Mouse (Mus musculus): ENCODE data around the gene Soat2. TPM values are rescaled to one million over a fixed set of nuclear protein-coding genes. Genes with fewer than 3 reads are reported as not detected.

The Soat2 gene
- polyA plus RNA-seq, 1 experiment from 2014 or later, result 31.0 TPM

- no peak overlapping the region for H3K9ac ChIP-seq
- H3K4me1 ChIP-seq (replicated peaks), result peaks cover 54% of the 10 kb centered on the region
- no peaks in the 10 kb centered on the region for H3K9me3 ChIP-seq (replicated peaks)
- no peak overlapping the region for H3K4me2 ChIP-seq
- ATAC-seq (ENCODE audit: low read depth) (no peak), DNase-seq (peak; percentile 55)
- peaks cover 41% of the 10 kb centered on the region for H3K27me3 ChIP-seq
- H3K27ac ChIP-seq, result no peak overlapping the region
- 40% methylated on average over 13 of the region's 13 CpGs for WGBS (ENCODE audit: insufficient replicate concordance)
- H3K36me3 ChIP-seq, result peaks cover 2% of the 10 kb centered on the region; the same call in 1 of the 2 replicates
- no peak overlapping the region for H3K4me3 ChIP-seq (replicated peaks)
These were observed 42.4 kb upstream of the Soat2 start for GRCm38 (mm10) chr15:102107689-102108573.

- Histone ChIP-seq H3K9ac (no peak overlapping the region), H3K4me1 (replicated peaks) (peaks cover 44% of the 10 kb centered on the region), H3K27me3 (peaks cover 31% of the 10 kb centered on the region), H3K9me3 (replicated peaks) (no peaks in the 10 kb centered on the region), H3K4me3 (replicated peaks) (no peak overlapping the region), H3K36me3 (peaks cover 2% of the 10 kb centered on the region; the same call in 1 of the 2 replicates), H3K4me2 (no peak overlapping the region), H3K27ac (no peak overlapping the region; the same call in 1 of the 2 replicates)
- ATAC-seq (ENCODE audit: low read depth) (no peak), DNase-seq (peak; percentile 51)
- 48% methylated on average over 18 of the region's 18 CpGs for WGBS (ENCODE audit: insufficient replicate concordance)
These were observed 41.4 kb upstream of the Soat2 start for GRCm38 (mm10) chr15:102108651-102109525.

- Histone ChIP-seq H3K27me3 (peaks cover 19% of the 10 kb centered on the region), H3K4me1 (replicated peaks) (peaks cover 34% of the 10 kb centered on the region), H3K27ac (no peak overlapping the region), H3K9ac (no peak overlapping the region), H3K9me3 (replicated peaks) (no peaks in the 10 kb centered on the region), H3K4me3 (replicated peaks) (no peak overlapping the region), H3K4me2 (no peak overlapping the region), H3K36me3 (peaks cover 2% of the 10 kb centered on the region)
- ATAC-seq (ENCODE audit: low read depth) (no peak), DNase-seq (no peak)
- 79% methylated on average over 7 of the region's 7 CpGs for WGBS (ENCODE audit: insufficient replicate concordance)
These were observed 40.1 kb upstream of the Soat2 start for GRCm38 (mm10) chr15:102110271-102110670.

GRCm38 (mm10) chr15:102110701-102111494, 39.4 kb upstream of the Soat2 start:
- H3K27ac ChIP-seq, result no peak overlapping the region
- WGBS (ENCODE audit: insufficient replicate concordance), result 59% methylated on average over 29 of the region's 29 CpGs
- H3K36me3 ChIP-seq, result peaks cover 9% of the 10 kb centered on the region

GRCm38 (mm10) chr15:102111495-102111829, 38.9 kb upstream of the Soat2 start:
- WGBS (ENCODE audit: insufficient replicate concordance), result 69% methylated on average over 11 of the region's 11 CpGs
- no peak overlapping the region for H3K4me3 ChIP-seq (replicated peaks)
- no peak for ATAC-seq (ENCODE audit: low read depth)
- H3K36me3 ChIP-seq, result peaks cover 12% of the 10 kb centered on the region
- no peaks in the 10 kb centered on the region for H3K9me3 ChIP-seq (replicated peaks)
- H3K27me3 ChIP-seq, result peaks cover 7% of the 10 kb centered on the region
- no peak overlapping the region for H3K4me2 ChIP-seq
- no peak for DNase-seq
- no peak overlapping the region for H3K27ac ChIP-seq
- peaks cover 30% of the 10 kb centered on the region for H3K4me1 ChIP-seq (replicated peaks)
- H3K9ac ChIP-seq, result no peak overlapping the region

More at GRCm38 (mm10) chr15:102110701-102111494, 39.4 kb upstream of the Soat2 start:
- Histone ChIP-seq H3K4me3 (replicated peaks) (no peak overlapping the region), H3K27me3 (peaks cover 13% of the 10 kb centered on the region), H3K9ac (no peak overlapping the region), H3K9me3 (replicated peaks) (no peaks in the 10 kb centered on the region), H3K4me2 (no peak overlapping the region), H3K4me1 (replicated peaks) (peaks cover 33% of the 10 kb centered on the region)
- no peak for ATAC-seq (ENCODE audit: low read depth)
- DNase-seq, result no peak

GRCm38 (mm10) chr15:102112181-102112580, 38.1 kb upstream of the Soat2 start:
- no peak overlapping the region for H3K9ac ChIP-seq
- H3K9me3 ChIP-seq (replicated peaks), result no peaks in the 10 kb centered on the region
- peaks cover under 1% of the 10 kb centered on the region; the same call in 1 of the 2 replicates for H3K27me3 ChIP-seq
- no peak overlapping the region for H3K4me2 ChIP-seq
- WGBS (ENCODE audit: insufficient replicate concordance), result 68% methylated on average over 6 of the region's 6 CpGs
- no peak overlapping the region for H3K27ac ChIP-seq
- H3K4me3 ChIP-seq (replicated peaks), result no peak overlapping the region
- ATAC-seq (ENCODE audit: low read depth) (no peak), DNase-seq (no peak)
- H3K4me1 ChIP-seq (replicated peaks), result peaks cover 23% of the 10 kb centered on the region
- peaks cover 19% of the 10 kb centered on the region for H3K36me3 ChIP-seq

GRCm38 (mm10) chr15:102112827-102113226, 37.5 kb upstream of the Soat2 start:
- H3K36me3 ChIP-seq, result peaks cover 26% of the 10 kb centered on the region

GRCm38 (mm10) chr15:102113674-102114073, 36.7 kb upstream of the Soat2 start:
- H3K4me2 ChIP-seq, result no peak overlapping the region
- peaks cover 10% of the 10 kb centered on the region for H3K4me1 ChIP-seq (replicated peaks)
- H3K27me3 ChIP-seq, result no peaks in the 10 kb centered on the region
- no peak for DNase-seq
- no peak overlapping the region for H3K4me3 ChIP-seq (replicated peaks)
- no peaks in the 10 kb centered on the region for H3K9me3 ChIP-seq (replicated peaks)
- H3K9ac ChIP-seq, result no peak overlapping the region
- WGBS (ENCODE audit: insufficient replicate concordance), result 72% methylated on average over 4 of the region's 4 CpGs
- ATAC-seq (ENCODE audit: low read depth), result no peak
- H3K36me3 ChIP-seq, result peaks cover 34% of the 10 kb centered on the region
- H3K27ac ChIP-seq, result no peak overlapping the region

More at GRCm38 (mm10) chr15:102112827-102113226, 37.5 kb upstream of the Soat2 start:
- no peaks in the 10 kb centered on the region for H3K9me3 ChIP-seq (replicated peaks)
- 73% methylated on average over 8 of the region's 8 CpGs for WGBS (ENCODE audit: insufficient replicate concordance)
- H3K4me3 ChIP-seq (replicated peaks), result no peak overlapping the region
- peaks cover 17% of the 10 kb centered on the region for H3K4me1 ChIP-seq (replicated peaks)
- ATAC-seq (ENCODE audit: low read depth), result no peak
- H3K27ac ChIP-seq, result no peak overlapping the region
- no peak overlapping the region for H3K4me2 ChIP-seq
- no peaks in the 10 kb centered on the region for H3K27me3 ChIP-seq
- DNase-seq, result no peak
- no peak overlapping the region for H3K9ac ChIP-seq

GRCm38 (mm10) chr15:102114651-102115260, 35.6 kb upstream of the Soat2 start:
- H3K27me3 ChIP-seq, result no peaks in the 10 kb centered on the region
- H3K36me3 ChIP-seq, result peaks cover 44% of the 10 kb centered on the region
- H3K27ac ChIP-seq, result no peak overlapping the region
- DNase-seq (no peak), ATAC-seq (ENCODE audit: low read depth) (no peak)
- no peak overlapping the region for H3K4me3 ChIP-seq (replicated peaks)
- H3K4me1 ChIP-seq (replicated peaks), result peaks cover 8% of the 10 kb centered on the region
- H3K4me2 ChIP-seq, result no peak overlapping the region
- 69% methylated on average over 7 of the region's 7 CpGs for WGBS (ENCODE audit: insufficient replicate concordance)
- H3K9ac ChIP-seq, result no peak overlapping the region
- no peaks in the 10 kb centered on the region for H3K9me3 ChIP-seq (replicated peaks)

GRCm38 (mm10) chr15:102115731-102116231, 34.5 kb upstream of the Soat2 start:
- Histone ChIP-seq H3K4me2 (no peak overlapping the region), H3K27ac (no peak overlapping the region), H3K9ac (no peak overlapping the region), H3K9me3 (replicated peaks) (no peaks in the 10 kb centered on the region), H3K4me3 (replicated peaks) (no peak overlapping the region), H3K4me1 (replicated peaks) (peaks cover 8% of the 10 kb centered on the region), H3K27me3 (no peaks in the 10 kb centered on the region), H3K36me3 (peaks cover 52% of the 10 kb centered on the region)
- DNase-seq, result no peak
- WGBS (ENCODE audit: insufficient replicate concordance), result 46% methylated on average over 9 of the region's 9 CpGs
- peak; percentile 30 for ATAC-seq (ENCODE audit: low read depth)
